Mouse (Mus musculus) heart, embryonic 11.5 days (tissue): Measurements from ENCODE around the gene Gm11020. TPM values are rescaled to one million over a fixed set of nuclear protein-coding genes. Genes with fewer than 3 reads are reported as not detected.
"Not testable (repeated sequence)": the region's sequence is repeated elsewhere in the genome, so short reads cannot be mapped to it uniquely, and the experiment has no call there.

Experiments
- ATAC-seq: fragments of 200-750 bp; cut with Nextera tagmentation; replicated peaks from 2 replicates; pipeline ENCODE4 v1.8.0; 2017; ENCODE audit warnings: moderate library complexity; ENCODE audit not compliant: insufficient number of reproducible peaks, low FRiP score, low TSS enrichment
- H3K27ac ChIP-seq: fragments of 300-500 bp; sonication (generic); 2 replicates; pipeline ENCODE4 v1.5.1; 2014; ENCODE audit warnings: mild to moderate bottlenecking, low read depth, low read length
- H3K27me3 ChIP-seq: fragments of 300-500 bp; sonication (generic); 2 replicates; pipeline ENCODE4 v1.6.1; 2014; ENCODE audit warnings: mild to moderate bottlenecking, low read length, mixed read lengths; ENCODE audit not compliant: control insufficient read depth, insufficient read depth
- H3K36me3 ChIP-seq: fragments of 300-500 bp; sonication (generic); 2 replicates; pipeline ENCODE4 v1.6.1; 2014; ENCODE audit warnings: mild to moderate bottlenecking, low read length, moderate library complexity, mixed read lengths; ENCODE audit not compliant: control insufficient read depth, insufficient read depth
- H3K4me1 ChIP-seq: fragments of 300-500 bp; sonication (generic); 2 replicates; pipeline ENCODE4 v1.6.1; 2014; ENCODE audit warnings: low read length; ENCODE audit not compliant: control insufficient read depth, insufficient read depth
- H3K4me2 ChIP-seq: fragments of 300-500 bp; sonication (generic); 2 replicates; pipeline ENCODE4 v1.6.1; 2014; ENCODE audit warnings: mild to moderate bottlenecking, moderate library complexity
- H3K4me3 ChIP-seq: fragments of 300-500 bp; sonication (generic); 2 replicates; pipeline ENCODE4 v1.5.1; 2014; ENCODE audit warnings: low read depth, low read length
- H3K9ac ChIP-seq: fragments of 300-500 bp; sonication (generic); 2 replicates; pipeline ENCODE4 v1.6.1; 2014; ENCODE audit warnings: mild to moderate bottlenecking, low read depth, low read length, moderate library complexity
- H3K9me3 ChIP-seq: fragments of 300-500 bp; sonication (generic); replicated peaks from 2 replicates; pipeline ENCODE4 v1.6.1; 2016; ENCODE audit warnings: low read length; ENCODE audit not compliant: control insufficient read depth
- WGBS: fragments of 180-500 bp; shearing (Covaris S2); extraction: QIAGEN DNeasy Blood & Tissue Kit; methylation state at CpG from one replicate; pipeline ENCODE4 v1.1.7; 2014; ENCODE audit not compliant: insufficient replicate concordance; 5-methylcytosine and 5-hydroxymethylcytosine counted together
- polyA plus RNA-seq: library from polyadenylated mRNA; unstranded; fragments of >200 nt; fragmentation: Nextera tagmentation; extraction: Ambion mirVana; gene quantifications from 2 replicates; pipeline ENCODE4 v1.2.1, GENCODE M21; 2014

Gm11020 gene
- not detected in 2 replicates for polyA plus RNA-seq

GRCm38 (mm10) chr8:104321267-104321666 lies at the start of gene Gm11020:
Gene Gm11020 (plus strand): TSS chr8:104321567.
- not testable (repeated sequence) for H3K36me3 ChIP-seq, H3K9me3 ChIP-seq, H3K4me2 ChIP-seq, H3K9ac ChIP-seq, H3K4me3 ChIP-seq, ATAC-seq, H3K27me3 ChIP-seq, H3K27ac ChIP-seq, H3K4me1 ChIP-seq
- 75% methylated on average over 9 of the region's 11 CpGs for WGBS

- H3K27me3 ChIP-seq, H3K4me3 ChIP-seq, H3K9ac ChIP-seq, H3K36me3 ChIP-seq, H3K4me2 ChIP-seq, H3K27ac ChIP-seq, H3K9me3 ChIP-seq, H3K4me1 ChIP-seq, ATAC-seq: not testable (repeated sequence)
- WGBS: 80% methylated on average over 12 of the region's 12 CpGs
Measured at GRCm38 (mm10) chr8:104293081-104293480, 28.3 kb upstream of the Gm11020 start, which contains the start of gene Cmtm2a. Gene Cmtm2a (minus strand): TSS chr8:104293181.

- no peak overlapping the region for H3K4me2 ChIP-seq
- WGBS: 91% methylated on average over 1 of the region's 1 CpGs
- H3K9ac ChIP-seq: no peak overlapping the region
- no peak overlapping the region for H3K4me3 ChIP-seq
- H3K27ac ChIP-seq: no peak overlapping the region
- no peaks in the 10 kb centered on the region for H3K4me1 ChIP-seq
- ATAC-seq: no peak
- H3K36me3 ChIP-seq: no peaks in the 10 kb centered on the region
- no peaks in the 10 kb centered on the region for H3K27me3 ChIP-seq
- no peaks in the 10 kb centered on the region for H3K9me3 ChIP-seq
Measured at GRCm38 (mm10) chr8:104294396-104294795, 27.0 kb upstream of the Gm11020 start.

- not testable (repeated sequence) for ATAC-seq, H3K4me2 ChIP-seq, H3K4me3 ChIP-seq, H3K36me3 ChIP-seq, H3K4me1 ChIP-seq, H3K27ac ChIP-seq, H3K9me3 ChIP-seq, H3K9ac ChIP-seq, H3K27me3 ChIP-seq
- 32% methylated on average over 3 of the region's 3 CpGs for WGBS
Measured at GRCm38 (mm10) chr8:104301577-104301976, 19.8 kb upstream of the Gm11020 start.

- not testable (repeated sequence) for H3K9ac ChIP-seq, ATAC-seq, H3K9me3 ChIP-seq, H3K27me3 ChIP-seq, H3K4me3 ChIP-seq, H3K4me1 ChIP-seq, H3K27ac ChIP-seq, H3K36me3 ChIP-seq, H3K4me2 ChIP-seq
- WGBS: 73% methylated on average over 4 of the region's 4 CpGs
Measured at GRCm38 (mm10) chr8:104302536-104302935, 18.8 kb upstream of the Gm11020 start.

GRCm38 (mm10) chr8:104304962-104305361 lies 16.4 kb upstream of the Gm11020 start:
- Histone ChIP-seq H3K27ac (no peak overlapping the region), H3K27me3 (no peaks in the 10 kb centered on the region), H3K36me3 (no peaks in the 10 kb centered on the region), H3K4me2 (no peak overlapping the region), H3K9ac (no peak overlapping the region), H3K4me1 (no peaks in the 10 kb centered on the region), H3K9me3 (no peaks in the 10 kb centered on the region), H3K4me3 (no peak overlapping the region)
- no peak for ATAC-seq
- 83% methylated on average over 11 of the region's 11 CpGs for WGBS

GRCm38 (mm10) chr8:104308341-104308740 lies 13.0 kb upstream of the Gm11020 start:
- not testable (repeated sequence) for H3K4me3 ChIP-seq, H3K4me1 ChIP-seq, H3K27me3 ChIP-seq, ATAC-seq, H3K9ac ChIP-seq, H3K36me3 ChIP-seq, H3K9me3 ChIP-seq, H3K4me2 ChIP-seq, H3K27ac ChIP-seq
- WGBS: 45% methylated on average over 6 of the region's 6 CpGs

- H3K4me2 ChIP-seq, H3K4me3 ChIP-seq: not testable (repeated sequence)
- 73% methylated on average over 36 of the region's 36 CpGs for whole genome bisulfite sequencing
Measured at GRCm38 (mm10) chr8:104309441-104310155, 11.8 kb upstream of the Gm11020 start, which contains the start of the genes Gm45711 and Cmtm1. Gene Gm45711 (minus strand): TSS chr8:104310081. Gene Cmtm1 (minus strand): TSS chr8:104310145.

GRCm38 (mm10) chr8:104312023-104312422 lies 9.3 kb upstream of the Gm11020 start:
- not testable (repeated sequence) for H3K9ac ChIP-seq, H3K4me2 ChIP-seq, H3K4me3 ChIP-seq, H3K4me1 ChIP-seq, H3K9me3 ChIP-seq, H3K27me3 ChIP-seq, H3K36me3 ChIP-seq, ATAC-seq, H3K27ac ChIP-seq
- WGBS: 88% methylated on average over 3 of the region's 3 CpGs

More at GRCm38 (mm10) chr8:104309441-104310155, 11.8 kb upstream of the Gm11020 start, which contains the start of the genes Gm45711 and Cmtm1:
- not testable (repeated sequence) for H3K9ac ChIP-seq, H3K27ac ChIP-seq, H3K36me3 ChIP-seq, H3K4me1 ChIP-seq, H3K9me3 ChIP-seq, H3K27me3 ChIP-seq, ATAC-seq
